Mouse (Mus musculus): Measurements from ENCODE around the gene Npas3. TPM values are rescaled to one million over a fixed set of nuclear protein-coding genes. Genes with fewer than 3 reads are reported as not detected.

The Npas3 gene
- polyA plus RNA-seq, 1 experiment: 1.2 TPM

DNA sequence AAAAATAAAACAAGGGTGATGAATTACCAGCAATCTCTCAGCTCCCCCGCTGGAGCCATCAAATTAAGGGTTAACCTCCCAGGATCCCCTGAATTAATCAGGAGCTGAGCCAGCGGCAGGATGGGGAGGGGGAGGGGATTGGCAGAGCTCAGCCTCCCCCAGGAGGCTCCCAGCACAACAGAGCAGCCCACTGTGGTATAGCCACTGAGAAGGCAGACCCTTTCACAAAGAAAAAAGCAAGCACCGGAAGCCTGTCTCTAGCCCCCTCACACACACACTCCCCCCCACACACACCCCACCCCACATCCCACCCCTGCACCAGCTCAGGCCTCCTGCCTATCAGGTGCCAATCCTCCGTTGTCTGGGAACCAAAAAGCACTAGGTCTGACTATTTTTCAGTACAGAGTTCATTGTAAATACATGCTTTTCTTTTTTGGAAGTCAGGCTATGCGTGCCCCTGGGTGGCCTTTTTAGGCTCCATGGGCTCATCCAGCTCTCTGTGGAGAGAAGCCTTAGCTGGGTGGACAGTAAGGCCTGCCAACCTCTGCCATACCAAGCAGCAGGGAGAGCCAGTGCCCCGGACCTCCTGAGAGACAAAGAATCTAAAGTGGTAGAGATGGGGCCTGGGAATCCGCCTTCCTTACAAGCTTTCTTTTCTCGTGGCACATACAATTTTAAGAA is 786.3 kb downstream of the Npas3 start:
- Histone ChIP-seq H3K9me3 (replicated peaks; ENCODE audit: control insufficient read depth, insufficient read depth, low read length, poor library complexity, severe bottlenecking) (no peaks in the 10 kb centered on the region), H3K4me3 (ENCODE audit: low read depth, low read length) (no peak overlapping the region), H3K27ac (ENCODE audit: insufficient read depth, low read length) (no peak overlapping the region), H3K27me3 (ENCODE audit: control insufficient read depth, insufficient read depth, low read length, poor library complexity, severe bottlenecking) (no peaks in the 10 kb centered on the region), H3K9ac (ENCODE audit: low read depth, poor library complexity, severe bottlenecking) (no peak overlapping the region), H3K36me3 (ENCODE audit: control insufficient read depth, insufficient read depth, low read length, poor library complexity, severe bottlenecking) (no peaks in the 10 kb centered on the region), H3K4me1 (ENCODE audit: control insufficient read depth, insufficient read depth, low read length) (no peaks in the 10 kb centered on the region)
- TF ChIP-seq EP300 (IDR thresholded peaks at IDR 0.05; ENCODE audit: insufficient read depth, low read depth, low read length) (no peak), CTCF (IDR thresholded peaks at IDR 0.05; ENCODE audit: low read depth, low read length) (no peak), POLR2A (IDR thresholded peaks at IDR 0.05; ENCODE audit: insufficient read depth, low read length) (no peak)

DNA sequence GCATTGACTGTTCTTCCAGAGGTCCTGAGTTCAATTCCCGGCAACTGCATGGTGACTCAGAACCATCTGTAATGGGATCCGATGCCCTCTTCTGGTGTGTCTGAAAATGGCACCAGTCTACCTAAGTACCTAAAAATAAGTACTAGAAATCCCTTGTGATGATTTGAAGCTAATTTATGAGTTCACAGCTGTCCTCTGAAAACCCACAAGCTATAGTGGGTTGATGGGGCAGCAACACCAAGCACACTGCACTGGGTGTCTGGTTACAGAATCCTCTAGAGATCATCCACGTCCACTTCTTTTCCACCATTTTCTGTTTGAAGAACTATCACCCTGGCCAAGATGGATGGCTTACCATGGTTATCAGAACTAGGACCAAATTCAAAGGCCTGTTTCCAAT is 789.1 kb downstream of the Npas3 start:
- TF ChIP-seq POLR2A (IDR thresholded peaks at IDR 0.05; ENCODE audit: insufficient read depth, low read length) (no peak), CTCF (IDR thresholded peaks at IDR 0.05; ENCODE audit: low read depth, low read length) (no peak), EP300 (IDR thresholded peaks at IDR 0.05; ENCODE audit: insufficient read depth, low read depth, low read length) (no peak)
- Histone ChIP-seq H3K27me3 (ENCODE audit: control insufficient read depth, insufficient read depth, low read length, poor library complexity, severe bottlenecking) (no peaks in the 10 kb centered on the region), H3K36me3 (ENCODE audit: control insufficient read depth, insufficient read depth, low read length, poor library complexity, severe bottlenecking) (no peaks in the 10 kb centered on the region)

DNA sequence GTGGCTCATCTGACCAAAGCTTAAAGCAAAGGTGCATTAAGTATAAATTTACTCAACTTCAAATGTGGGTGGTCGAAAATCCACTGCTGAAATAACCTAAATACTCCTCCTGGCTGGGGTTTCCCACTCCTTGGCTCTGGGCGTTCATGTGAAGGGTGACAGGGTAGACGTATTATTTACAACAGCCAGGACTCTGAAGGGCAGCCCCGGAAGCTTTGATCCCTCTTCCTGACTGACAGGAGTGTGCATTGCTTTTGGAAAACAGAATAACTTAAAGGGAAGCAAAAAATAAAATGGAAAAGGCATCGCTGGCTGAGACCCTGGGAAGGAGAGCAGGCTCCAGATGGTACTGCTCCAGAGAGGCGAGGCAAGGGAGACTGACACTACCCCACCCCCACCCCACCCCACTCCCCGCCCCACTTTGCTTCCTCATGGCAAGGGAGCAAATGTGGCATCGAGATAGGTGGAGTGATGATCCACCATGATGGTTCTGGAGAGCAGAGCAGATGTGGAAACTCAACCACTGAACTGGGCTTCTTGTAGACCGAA is 794.6 kb downstream of the Npas3 start:
- H3K27ac ChIP-seq (ENCODE audit: insufficient read depth, low read length): no peak overlapping the region
- H3K36me3 ChIP-seq (ENCODE audit: control insufficient read depth, insufficient read depth, low read length, poor library complexity, severe bottlenecking): no peaks in the 10 kb centered on the region
- no peak overlapping the region for H3K4me3 ChIP-seq (ENCODE audit: low read depth, low read length)
- H3K4me1 ChIP-seq (ENCODE audit: control insufficient read depth, insufficient read depth, low read length): peaks cover 4% of the 10 kb centered on the region
- H3K9me3 ChIP-seq (replicated peaks; ENCODE audit: control insufficient read depth, insufficient read depth, low read length, poor library complexity, severe bottlenecking): no peaks in the 10 kb centered on the region
- H3K27me3 ChIP-seq (ENCODE audit: control insufficient read depth, insufficient read depth, low read length, poor library complexity, severe bottlenecking): no peaks in the 10 kb centered on the region
- no peak for TF ChIP-seq EP300 (IDR thresholded peaks at IDR 0.05; ENCODE audit: insufficient read depth, low read depth, low read length)
- no peak overlapping the region for H3K9ac ChIP-seq (ENCODE audit: low read depth, poor library complexity, severe bottlenecking)

More for the DNA sequence above, 789.1 kb downstream of the Npas3 start:
- Histone ChIP-seq H3K9me3 (replicated peaks; ENCODE audit: control insufficient read depth, insufficient read depth, low read length, poor library complexity, severe bottlenecking) (no peaks in the 10 kb centered on the region), H3K4me1 (ENCODE audit: control insufficient read depth, insufficient read depth, low read length) (no peaks in the 10 kb centered on the region), H3K4me3 (ENCODE audit: low read depth, low read length) (no peak overlapping the region), H3K27ac (ENCODE audit: insufficient read depth, low read length) (no peak overlapping the region), H3K9ac (ENCODE audit: low read depth, poor library complexity, severe bottlenecking) (no peak overlapping the region)

DNA sequence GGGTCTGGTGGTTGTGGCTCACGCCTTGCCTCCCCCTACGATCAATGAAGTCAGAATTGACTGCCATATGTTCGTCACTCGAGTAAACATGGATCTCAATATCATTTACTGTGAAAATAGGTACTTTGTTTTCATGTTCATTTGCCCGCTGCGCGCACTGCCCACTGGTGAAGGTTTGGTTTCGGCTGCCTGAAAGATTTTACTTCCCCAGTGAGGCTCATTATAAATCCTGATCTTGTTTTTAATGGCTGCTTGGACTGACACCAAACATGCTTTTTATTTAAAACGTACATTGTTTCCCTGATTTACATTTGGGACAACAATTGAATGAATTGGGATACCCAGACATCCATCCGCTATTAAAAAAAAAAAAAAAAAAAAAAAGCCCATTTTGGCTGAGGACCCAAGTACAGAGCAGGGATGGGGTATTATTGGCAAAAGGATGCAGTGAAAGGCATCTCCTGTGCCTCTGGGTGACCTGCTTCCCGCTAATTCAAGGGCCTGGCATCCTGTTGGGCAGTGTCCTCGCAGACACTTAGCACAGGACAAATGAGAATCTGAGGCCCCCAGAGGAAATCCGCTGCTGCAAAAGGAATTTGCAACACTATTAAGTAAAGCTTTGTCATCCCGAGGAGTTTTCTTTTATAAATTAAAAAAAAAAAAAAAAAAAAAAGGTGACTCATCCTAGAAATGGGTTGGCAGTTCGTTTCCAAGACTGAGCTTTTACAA is 796.3 kb downstream of the Npas3 start:
- Histone ChIP-seq H3K4me1 (ENCODE audit: control insufficient read depth, insufficient read depth, low read length) (peaks cover 4% of the 10 kb centered on the region), H3K27ac (ENCODE audit: insufficient read depth, low read length) (no peak overlapping the region), H3K27me3 (ENCODE audit: control insufficient read depth, insufficient read depth, low read length, poor library complexity, severe bottlenecking) (no peaks in the 10 kb centered on the region), H3K4me3 (ENCODE audit: low read depth, low read length) (no peak overlapping the region), H3K9me3 (replicated peaks; ENCODE audit: control insufficient read depth, insufficient read depth, low read length, poor library complexity, severe bottlenecking) (no peaks in the 10 kb centered on the region), H3K36me3 (ENCODE audit: control insufficient read depth, insufficient read depth, low read length, poor library complexity, severe bottlenecking) (no peaks in the 10 kb centered on the region), H3K9ac (ENCODE audit: low read depth, poor library complexity, severe bottlenecking) (no peak overlapping the region)
- no peak for TF ChIP-seq EP300 (IDR thresholded peaks at IDR 0.05; ENCODE audit: insufficient read depth, low read depth, low read length)
- TF ChIP-seq POLR2A (IDR thresholded peaks at IDR 0.05; ENCODE audit: insufficient read depth, low read length): no peak

DNA sequence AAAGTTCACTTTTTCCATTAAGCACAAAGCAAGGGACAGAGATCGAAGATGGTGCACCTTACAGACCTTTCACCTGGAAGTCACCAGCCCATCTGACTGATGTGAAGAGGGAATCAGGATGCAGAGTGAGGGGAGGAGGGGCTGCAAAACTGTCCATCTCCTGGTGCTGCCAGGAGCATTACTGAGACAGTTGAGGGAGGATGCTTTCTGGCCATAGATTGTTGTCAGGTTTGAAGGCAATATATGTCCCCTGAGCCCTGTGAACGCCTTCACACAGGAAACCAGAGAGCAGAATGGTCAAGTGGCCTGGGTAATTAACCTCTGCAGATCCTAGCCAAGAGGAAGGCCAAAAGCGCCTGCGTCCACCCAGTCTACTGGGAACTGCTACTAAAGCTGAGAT is 796.9 kb downstream of the Npas3 start:
- TF ChIP-seq POLR2A (IDR thresholded peaks at IDR 0.05; ENCODE audit: insufficient read depth, low read length) (no peak), EP300 (IDR thresholded peaks at IDR 0.05; ENCODE audit: insufficient read depth, low read depth, low read length) (no peak), CTCF (IDR thresholded peaks at IDR 0.05; ENCODE audit: low read depth, low read length) (no peak)
- Histone ChIP-seq H3K4me1 (ENCODE audit: control insufficient read depth, insufficient read depth, low read length) (peaks cover 4% of the 10 kb centered on the region), H3K36me3 (ENCODE audit: control insufficient read depth, insufficient read depth, low read length, poor library complexity, severe bottlenecking) (no peaks in the 10 kb centered on the region), H3K9ac (ENCODE audit: low read depth, poor library complexity, severe bottlenecking) (no peak overlapping the region), H3K9me3 (replicated peaks; ENCODE audit: control insufficient read depth, insufficient read depth, low read length, poor library complexity, severe bottlenecking) (no peaks in the 10 kb centered on the region), H3K4me3 (ENCODE audit: low read depth, low read length) (no peak overlapping the region), H3K27me3 (ENCODE audit: control insufficient read depth, insufficient read depth, low read length, poor library complexity, severe bottlenecking) (no peaks in the 10 kb centered on the region), H3K27ac (ENCODE audit: insufficient read depth, low read length) (no peak overlapping the region; the same call in 1 of the 2 replicates)

- Histone ChIP-seq H3K36me3 (ENCODE audit: control insufficient read depth, insufficient read depth, low read length, poor library complexity, severe bottlenecking) (no peaks in the 10 kb centered on the region), H3K9me3 (replicated peaks; ENCODE audit: control insufficient read depth, insufficient read depth, low read length, poor library complexity, severe bottlenecking) (no peaks in the 10 kb centered on the region), H3K4me1 (ENCODE audit: control insufficient read depth, insufficient read depth, low read length) (peaks cover 4% of the 10 kb centered on the region), H3K4me3 (ENCODE audit: low read depth, low read length) (no peak overlapping the region), H3K27ac (ENCODE audit: insufficient read depth, low read length) (peak overlapping the region; percentile 42; the same call in 1 of the 2 replicates), H3K9ac (ENCODE audit: low read depth, poor library complexity, severe bottlenecking) (no peak overlapping the region), H3K27me3 (ENCODE audit: control insufficient read depth, insufficient read depth, low read length, poor library complexity, severe bottlenecking) (no peaks in the 10 kb centered on the region)
- TF ChIP-seq CTCF (IDR thresholded peaks at IDR 0.05; ENCODE audit: low read depth, low read length) (no peak), EP300 (IDR thresholded peaks at IDR 0.05; ENCODE audit: insufficient read depth, low read depth, low read length) (peak; percentile 87)
Measured at GRCm38 (mm10) chr12:54046824-54047223, 798.3 kb downstream of the Npas3 start.

Measured in ES-Bruce4 (cell line).